Mouse (Mus musculus) kidney, postnatal 14 days (tissue): ENCODE measurements around the gene Gm49403.
A peak's percentile ranks its signal among the peaks of the same experiment; 100 is the strongest.

Experiments
- DNase-seq: peaks from one replicate; pipeline ENCODE4 v3.0.0; 2022; ENCODE audit warnings: mixed read lengths

Gm49403 gene

DNA sequence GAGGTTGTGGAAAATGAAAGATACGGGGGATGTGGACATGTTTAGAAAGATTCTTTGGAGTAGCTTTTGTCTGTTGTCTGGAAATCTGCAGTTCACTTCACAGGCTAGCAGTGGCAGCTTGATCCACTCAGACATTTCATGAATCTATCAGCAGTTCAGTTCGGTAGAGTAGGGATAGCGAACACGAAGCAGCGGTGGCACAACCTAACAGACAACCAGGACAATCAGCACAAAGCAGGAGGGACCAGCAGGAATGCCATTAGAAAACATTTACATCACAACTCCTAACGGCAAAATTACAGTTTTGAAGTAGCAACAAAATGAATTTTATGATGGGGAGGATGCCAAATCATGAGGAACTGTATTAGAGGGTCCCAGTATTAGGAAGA lies 35.9 kb downstream of the Gm49403 start:
- DNase-seq: no peak

DNA sequence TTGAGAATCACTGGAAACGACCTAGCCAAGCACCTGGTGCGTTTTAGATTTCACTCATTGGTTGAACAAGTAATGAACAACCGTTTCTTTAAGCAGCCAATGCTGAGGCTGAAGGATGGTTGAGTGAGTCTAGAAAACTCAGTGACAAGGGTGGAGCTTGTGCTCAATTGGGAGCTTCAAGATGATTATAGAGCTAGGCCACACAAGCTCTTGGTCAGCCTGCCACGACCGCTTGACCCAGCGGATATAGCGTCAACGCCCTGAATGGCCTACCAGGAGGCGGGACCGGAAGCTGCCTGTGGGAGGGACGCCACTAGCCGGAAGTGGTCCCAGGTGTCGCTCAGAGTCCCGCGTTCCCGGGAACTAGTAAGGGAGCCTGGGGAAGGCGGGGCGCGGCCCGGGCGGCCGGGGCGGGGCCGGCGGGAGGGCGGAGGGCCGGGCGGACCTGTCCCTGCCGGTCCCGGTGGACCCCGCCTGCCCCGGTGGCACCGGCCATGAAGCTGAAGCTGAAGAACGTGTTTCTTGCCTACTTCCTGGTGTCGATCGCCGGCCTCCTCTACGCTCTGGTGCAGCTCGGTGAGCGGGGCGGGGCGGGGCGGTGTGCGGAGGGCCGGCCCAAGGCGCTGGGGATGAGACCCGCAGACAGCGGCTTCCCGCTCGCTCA lies 36.5 kb downstream of the Gm49403 start, which contains the start of gene B3gat3:
TSS of gene B3gat3 (plus strand) at position 302 of the 664 bp plus-strand sequence.
- DNase-seq: peak; percentile 97

DNA sequence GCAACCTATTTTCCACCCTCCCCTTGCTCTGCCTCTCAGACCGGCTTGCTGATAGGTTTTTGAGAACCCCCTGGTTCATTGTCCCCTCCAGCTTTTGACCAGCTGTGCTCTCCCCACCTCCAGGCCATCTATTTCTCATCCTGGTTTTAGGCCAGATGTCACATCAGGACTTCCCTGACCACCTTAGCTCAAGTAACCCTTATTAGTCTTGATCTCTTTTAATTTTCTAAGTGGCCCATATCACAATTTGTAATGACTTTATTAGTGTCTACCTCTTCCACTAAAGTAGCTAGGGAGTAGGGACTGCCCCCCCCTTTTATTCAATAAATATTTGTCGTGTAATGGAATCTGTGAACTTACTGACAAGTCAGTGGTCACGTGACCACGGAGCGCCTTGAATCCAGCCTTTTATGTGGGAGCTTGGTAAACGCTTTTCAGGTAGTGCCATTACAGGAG lies 37.1 kb downstream of the Gm49403 start:
- peak; percentile 55 for DNase-seq

DNA sequence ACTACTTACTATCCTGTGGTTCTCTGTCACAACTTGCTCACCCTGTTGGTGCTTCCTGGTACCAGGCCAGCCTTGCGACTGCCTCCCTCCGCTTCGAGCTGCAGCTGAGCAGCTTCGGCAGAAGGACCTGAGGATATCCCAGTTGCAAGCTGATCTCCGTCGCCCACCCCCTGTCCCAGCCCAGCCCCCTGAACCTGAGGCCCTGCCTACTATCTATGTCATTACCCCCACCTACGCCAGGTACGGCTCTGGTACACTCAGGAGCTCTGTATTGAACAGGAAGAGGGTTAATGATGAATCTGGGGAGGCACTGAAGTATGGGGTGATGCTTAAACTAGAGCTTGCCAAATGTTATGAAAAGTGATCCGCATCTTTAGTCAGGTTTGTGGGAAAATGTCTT lies 38.0 kb downstream of the Gm49403 start:
- DNase-seq: no peak

DNA sequence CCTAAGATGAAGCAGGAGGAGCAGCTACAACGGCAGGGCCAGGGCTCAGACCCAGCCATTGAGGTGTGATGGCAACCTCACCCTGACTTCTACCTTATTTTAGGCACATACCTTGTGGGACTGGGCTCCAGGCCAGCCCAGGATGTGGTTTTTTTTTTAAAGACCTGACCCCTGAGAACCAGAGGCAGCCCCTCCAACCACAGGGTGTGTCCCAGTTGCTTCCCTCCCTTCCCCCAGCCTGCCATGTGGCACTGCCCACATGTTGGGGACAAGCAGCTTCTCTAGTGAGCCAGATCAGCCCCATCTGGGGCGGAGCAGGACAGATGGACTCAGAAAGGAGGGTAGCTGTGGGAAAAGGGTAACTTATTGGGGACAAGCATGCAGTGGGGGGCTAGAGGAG lies 43.0 kb downstream of the Gm49403 start:
- DNase-seq: no peak

DNA sequence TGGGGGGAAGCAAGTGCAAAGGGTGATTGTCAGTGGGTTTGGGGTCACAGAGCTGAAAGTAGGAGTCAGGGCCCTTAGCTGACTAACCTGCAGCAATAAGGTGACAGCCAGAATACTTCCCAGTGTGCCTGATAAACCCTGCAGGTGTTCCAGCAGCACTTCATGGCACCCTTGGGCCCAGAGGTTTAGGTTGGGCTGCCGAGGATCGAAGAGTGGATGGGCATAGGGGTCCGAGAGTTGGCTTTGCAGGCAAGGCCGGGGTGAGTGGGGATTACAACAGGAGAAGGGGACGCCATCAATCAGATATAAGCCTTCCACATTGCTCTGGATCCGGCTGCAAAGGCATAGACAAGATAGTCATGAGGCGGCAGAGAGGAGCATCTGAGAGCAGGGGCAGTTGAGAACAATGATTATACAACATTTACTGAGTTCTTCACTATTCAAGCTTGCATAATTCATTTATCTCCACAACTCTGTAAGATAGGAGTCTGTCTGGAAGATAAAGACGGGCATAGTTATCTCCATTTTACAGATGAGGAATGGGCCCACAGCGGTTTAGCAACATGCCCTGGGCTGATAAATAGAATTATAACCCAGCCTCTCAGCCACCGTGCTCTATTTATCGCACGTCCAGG lies 44.3 kb downstream of the Gm49403 start:
- no peak for DNase-seq

DNA sequence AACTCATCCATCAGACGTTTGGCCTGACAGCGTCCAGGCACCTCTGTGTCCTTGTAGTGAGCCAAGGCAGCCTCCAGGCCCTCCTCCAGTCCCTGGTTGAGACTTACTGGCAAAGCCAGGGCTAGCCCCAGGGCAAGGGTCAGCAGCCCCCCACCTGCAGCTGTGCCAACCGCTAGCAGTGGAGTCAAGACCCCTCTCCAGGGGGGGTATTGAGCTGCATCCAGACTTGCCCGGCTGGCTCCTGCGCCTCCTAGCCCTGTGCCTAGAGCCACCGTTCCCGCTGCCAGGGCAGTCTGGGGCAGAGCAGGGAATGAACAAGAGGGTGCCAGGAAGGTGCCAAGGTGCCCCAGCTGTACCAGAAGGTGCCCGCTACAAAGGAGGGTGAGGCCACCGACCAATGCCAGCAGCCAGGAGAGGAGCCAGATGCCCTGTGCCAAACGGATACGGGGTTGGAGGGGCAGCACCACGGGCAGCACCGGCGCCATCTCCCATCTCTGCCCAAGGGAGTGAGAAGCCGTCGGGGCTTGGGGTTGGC lies 45.0 kb downstream of the Gm49403 start:
- no peak for DNase-seq

DNA sequence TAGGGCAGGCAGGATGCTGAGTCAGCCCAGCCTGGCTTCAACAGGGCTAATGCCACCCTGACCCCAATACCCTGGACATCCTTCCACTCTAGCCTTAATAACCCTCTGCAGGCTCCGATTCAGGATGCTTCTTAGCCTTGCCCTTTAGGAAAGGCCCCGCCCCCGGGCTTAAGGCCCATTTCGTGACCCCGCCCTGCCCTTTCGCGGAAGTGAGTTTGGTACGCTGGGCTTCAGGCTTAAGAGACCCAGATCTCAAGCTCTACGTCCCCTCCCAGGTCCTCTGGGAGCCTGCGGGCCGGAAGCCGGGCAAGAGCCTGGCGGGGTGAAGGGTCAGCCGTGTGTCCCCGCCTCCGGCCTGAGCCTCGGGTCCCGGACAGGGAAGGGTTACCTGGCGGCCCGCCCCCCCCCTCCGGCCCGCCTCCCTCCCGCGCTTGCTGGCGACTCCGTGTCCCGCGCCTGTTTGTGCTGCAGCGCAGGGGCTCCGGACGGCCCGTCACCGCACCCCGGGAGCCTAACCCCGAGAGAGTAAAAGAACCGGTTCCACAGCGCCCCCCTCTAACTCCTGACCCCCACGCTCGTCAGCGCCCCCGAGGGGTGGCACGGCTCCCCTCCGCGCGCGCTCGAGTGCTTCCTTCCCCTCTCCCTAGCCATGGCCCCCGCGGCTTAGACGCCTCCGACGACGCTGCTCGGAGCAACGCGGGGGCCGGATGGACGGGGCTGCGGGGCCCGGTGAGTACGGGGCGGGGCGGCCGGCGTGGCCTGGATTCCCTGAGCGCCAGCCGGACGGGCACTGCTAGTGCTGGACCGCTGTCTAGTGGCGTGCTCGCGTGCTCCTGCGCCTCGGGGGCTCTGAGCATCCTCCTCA lies 45.7 kb downstream of the Gm49403 start, which contains the start of the genes Rom1 and Eml3:
TSS of gene Rom1 (minus strand) at position 133 of the 865 bp plus-strand sequence.
TSS of gene Eml3 (plus strand) at position 329 of the 865 bp plus-strand sequence.
- DNase-seq: peak; percentile 92

DNA sequence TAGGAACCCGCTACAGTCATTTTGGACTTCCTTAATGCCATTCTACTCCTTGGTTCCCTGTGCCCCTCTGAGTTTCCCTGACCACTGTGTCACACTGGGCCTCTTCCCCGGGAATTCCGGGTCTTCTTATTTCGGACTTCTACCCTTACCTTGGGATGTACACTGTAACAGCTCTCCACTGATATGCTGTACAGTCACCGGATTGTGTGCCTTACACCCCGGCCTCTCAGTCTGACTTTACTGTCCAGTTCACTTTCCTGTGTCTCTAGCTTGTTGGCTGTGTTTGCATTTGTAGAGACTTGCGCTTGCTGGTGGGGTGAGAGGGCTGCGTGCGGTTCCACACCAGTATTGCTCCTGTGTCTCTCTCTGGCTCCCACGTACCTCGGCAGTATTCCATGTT lies 46.4 kb downstream of the Gm49403 start:
- no peak for DNase-seq

DNA sequence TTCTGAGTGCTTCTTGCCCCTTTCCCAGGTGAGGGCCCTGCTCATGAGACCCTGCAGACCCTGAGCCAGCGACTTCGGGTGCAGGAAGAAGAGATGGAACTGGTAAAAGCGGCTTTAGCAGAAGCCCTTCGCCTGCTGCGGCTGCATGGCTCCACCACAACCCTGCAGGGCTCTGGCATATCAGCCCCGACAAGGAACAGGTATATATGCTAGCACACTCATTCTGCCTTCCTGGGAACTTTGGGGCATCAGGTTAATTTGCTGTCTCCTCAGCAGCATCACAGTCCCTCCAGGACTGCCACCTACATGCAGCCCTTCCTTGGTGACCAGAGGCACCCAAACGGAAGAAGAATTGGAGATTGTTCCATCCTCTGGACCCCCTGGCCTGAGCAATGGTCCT lies 47.0 kb downstream of the Gm49403 start:
- DNase-seq: no peak

DNA sequence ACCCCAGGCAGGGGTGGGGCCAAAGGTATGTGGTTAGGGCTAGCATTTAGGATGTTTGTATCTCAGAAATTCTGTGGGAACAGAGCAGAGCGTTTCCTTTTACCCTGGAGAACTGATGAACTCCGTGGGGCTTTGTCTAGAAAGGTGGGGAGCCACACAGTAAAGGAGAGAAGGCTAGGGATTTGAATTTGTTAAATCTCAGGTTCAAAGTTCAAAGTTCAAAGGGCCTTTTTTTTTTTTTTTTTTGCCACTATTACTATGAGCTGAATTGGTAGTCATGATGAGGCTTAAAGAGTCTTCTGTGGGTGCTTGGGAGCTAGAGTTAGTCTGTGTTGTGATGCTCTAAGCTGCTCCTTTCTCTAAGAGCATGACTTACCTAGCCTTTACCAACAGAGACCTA lies 53.0 kb downstream of the Gm49403 start:
- DNase-seq: no peak
